Mouse (Mus musculus) 3T3-L1 (cell line): Measurements from ENCODE around the gene Mrm3.
"Not testable (repeated sequence)": the region's sequence is repeated elsewhere in the genome, so short reads cannot be mapped to it uniquely, and the experiment has no call there.

Source experiments
- DNase-seq: peaks from one replicate; pipeline ENCODE4 v3.0.0-alpha.2; 2015; ENCODE audit warnings: low read depth, low spot score

The Mrm3 gene

GRCm38 (mm10) chr11:76242901-76243810, at the start of gene Mrm3, which contains the start of gene Glod4:
Mrm3 (plus strand) TSS chr11:76243715.
Glod4 (minus strand) TSS chr11:76243725.
- DNase-seq: peak; percentile 88

DNA sequence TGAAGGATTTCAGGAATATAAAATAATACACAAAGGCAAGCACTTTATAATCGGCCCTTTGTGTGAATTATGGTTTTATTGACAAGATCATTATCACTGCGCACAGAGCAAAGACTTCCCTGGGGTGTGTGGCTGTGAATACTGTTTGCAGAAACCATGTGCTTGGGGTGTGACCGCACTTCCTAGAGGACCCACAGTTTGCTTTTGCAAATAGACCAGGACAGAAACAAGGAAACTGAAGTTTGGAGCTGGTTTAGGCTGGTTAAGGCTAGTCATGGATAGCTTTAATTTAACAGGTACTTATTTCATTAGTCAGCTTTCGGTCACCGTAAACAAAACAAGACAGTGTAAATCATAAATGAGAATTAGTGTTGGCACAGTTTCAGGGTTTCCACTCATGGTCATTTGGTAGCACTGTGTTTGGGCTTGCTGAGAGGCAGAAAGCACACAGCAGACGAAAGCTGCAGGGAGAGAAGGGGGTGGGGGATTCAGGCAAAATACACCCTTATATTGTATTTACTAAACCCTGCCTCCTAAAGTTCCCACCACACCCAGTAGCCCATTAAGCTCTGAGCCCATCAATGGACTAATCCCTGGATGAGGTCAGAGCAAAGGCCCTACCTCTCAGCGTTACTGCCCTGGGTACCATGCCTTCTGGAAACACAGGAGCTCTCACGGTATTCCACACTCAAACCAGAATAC, 47.1 kb upstream of the Mrm3 start:
- DNase-seq: no peak

GRCm38 (mm10) chr11:76196977-76197469, 46.5 kb upstream of the Mrm3 start:
- DNase-seq: no peak

GRCm38 (mm10) chr11:76201761-76202674, 41.5 kb upstream of the Mrm3 start:
- peak; percentile 52 for DNase-seq

GRCm38 (mm10) chr11:76206793-76207192, 36.7 kb upstream of the Mrm3 start:
- no peak for DNase-seq

- DNase-seq: no peak
Observed at GRCm38 (mm10) chr11:76210228-76210985, 33.1 kb upstream of the Mrm3 start.

DNA sequence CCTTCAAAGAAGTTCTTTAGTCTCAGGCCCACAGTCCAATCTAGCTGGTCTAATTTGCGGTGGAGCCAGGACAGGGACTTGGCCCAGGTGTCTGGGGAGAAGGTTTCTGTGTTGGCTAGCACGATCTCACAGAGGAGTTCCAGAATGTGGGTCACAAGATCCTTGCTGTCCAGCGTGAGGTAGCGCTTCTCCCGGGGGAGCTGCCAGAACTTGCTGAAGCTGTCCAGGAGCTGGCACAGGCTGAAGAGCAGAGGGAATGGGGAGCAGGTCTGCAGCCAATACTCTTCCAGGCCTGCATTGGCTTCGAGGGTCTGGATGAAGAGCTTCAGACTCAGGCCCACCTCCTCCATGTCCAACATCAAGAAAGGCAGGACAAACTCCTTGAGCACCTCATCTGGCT, 31.9 kb upstream of the Mrm3 start:
- not testable (repeated sequence) for DNase-seq

GRCm38 (mm10) chr11:76213841-76214240, 29.7 kb upstream of the Mrm3 start:
- DNase-seq: no peak

DNA sequence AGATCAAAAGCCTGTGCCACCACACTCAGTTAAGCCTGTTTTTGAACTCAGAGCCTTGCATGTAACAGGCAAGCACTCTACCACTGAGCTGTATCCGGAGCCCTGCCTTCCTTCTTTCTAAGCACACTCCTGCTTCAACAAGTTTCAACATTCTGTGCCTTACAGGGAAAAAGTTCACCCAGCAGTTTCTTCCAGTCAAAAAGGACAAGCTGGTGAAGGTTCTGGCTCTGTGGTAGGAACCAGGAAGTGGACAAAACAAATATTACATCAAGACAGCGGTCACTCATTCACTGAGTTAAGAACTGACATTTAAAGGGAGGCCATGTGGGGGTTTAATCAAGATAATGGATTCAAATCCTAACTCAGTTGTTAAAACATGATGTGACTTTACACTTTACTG, 28.5 kb upstream of the Mrm3 start:
- no peak for DNase-seq

GRCm38 (mm10) chr11:76216049-76216540, 27.4 kb upstream of the Mrm3 start:
- peak; percentile 5 for DNase-seq

GRCm38 (mm10) chr11:76216681-76217389, 26.7 kb upstream of the Mrm3 start:
- peak; percentile 71 for DNase-seq

GRCm38 (mm10) chr11:76217390-76217800, 26.1 kb upstream of the Mrm3 start, which contains the start of the genes Dbil5 and Gemin4:
Dbil5 (plus strand) TSS chr11:76217608.
Gemin4 (minus strand) TSS chr11:76217664.
- peak; percentile 97 for DNase-seq

DNA sequence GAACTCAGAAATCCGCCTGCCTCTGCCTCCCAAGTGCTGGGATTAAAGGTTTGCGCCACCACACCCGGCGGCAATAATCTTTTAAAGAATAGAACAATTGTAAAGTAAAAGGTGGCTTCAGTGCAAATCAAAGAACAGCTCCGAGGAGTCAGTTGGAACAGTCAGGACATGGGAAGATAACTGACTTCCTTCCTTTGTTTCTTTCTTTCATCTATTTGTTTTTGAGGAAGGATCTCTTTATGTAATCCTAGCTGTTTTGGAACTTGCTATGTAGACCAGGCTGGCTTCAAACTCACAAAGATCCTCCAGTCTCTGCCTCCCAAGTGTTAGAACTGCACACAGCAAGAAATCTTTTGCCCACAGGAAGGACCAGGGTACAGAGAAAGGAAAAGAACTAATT, 18.9 kb upstream of the Mrm3 start:
- no peak for DNase-seq

- no peak for DNase-seq
Observed at GRCm38 (mm10) chr11:76225051-76225450, 18.5 kb upstream of the Mrm3 start.

- peak; percentile 79 for DNase-seq
Observed at GRCm38 (mm10) chr11:76236136-76236535, 7.4 kb upstream of the Mrm3 start.

DNA sequence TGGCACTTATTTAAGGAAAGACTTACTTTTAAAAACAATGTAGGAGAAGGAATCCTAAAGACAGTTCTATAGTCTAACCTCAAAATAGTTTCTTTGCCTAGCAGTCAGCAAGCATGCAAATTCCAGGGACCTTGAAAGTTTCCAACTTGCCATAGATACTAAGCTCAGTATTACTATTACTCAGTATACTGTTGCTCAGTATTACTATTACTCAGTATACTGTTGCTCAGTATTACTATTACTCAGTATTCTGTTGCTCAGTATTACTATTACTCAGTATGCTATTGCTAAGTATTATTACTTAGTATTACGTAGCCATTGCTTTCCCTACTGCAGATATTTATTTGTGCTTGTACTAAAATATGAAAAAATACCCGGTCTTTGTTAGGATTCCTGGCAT, 3.8 kb upstream of the Mrm3 start:
- DNase-seq: no peak

DNA sequence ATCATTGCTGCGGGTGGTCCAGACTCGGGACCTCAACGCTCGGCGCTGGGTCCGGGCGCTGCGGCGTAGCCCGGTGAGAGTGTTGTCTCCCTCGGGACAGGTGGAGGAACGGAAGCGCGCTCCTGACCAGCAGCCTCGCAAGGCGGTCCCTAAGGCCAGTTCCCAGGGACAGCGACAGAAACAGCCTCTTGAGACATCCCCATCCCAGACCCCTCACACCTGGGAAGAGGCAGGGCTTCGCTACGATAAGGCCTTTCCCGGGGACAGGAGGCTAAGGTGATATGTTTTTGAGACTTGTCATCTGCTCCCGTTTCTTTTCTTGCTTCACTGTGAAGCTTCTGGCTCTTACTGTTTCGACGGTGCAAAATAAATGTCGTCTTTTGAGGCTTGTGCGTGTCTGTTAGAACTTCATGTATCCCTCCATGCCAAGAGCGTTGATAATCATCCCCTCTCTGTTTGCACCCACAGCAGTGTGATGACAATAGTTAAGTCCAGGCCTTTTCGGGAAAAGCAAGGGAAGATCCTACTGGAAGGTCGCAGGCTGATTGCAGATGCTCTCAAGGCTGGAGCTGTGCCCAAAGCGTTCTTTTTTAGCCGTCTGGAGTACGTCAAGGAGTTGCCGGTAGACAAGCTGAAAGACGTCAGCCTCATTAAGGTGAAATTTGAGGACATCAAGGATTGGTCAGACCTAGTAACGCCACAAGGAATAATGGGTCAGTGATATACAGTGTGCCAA, 464 bp downstream of the Mrm3 start:
- DNase-seq: peak; percentile 35

GRCm38 (mm10) chr11:76246439-76246838, 2.9 kb downstream of the Mrm3 start:
- DNase-seq: no peak

DNA sequence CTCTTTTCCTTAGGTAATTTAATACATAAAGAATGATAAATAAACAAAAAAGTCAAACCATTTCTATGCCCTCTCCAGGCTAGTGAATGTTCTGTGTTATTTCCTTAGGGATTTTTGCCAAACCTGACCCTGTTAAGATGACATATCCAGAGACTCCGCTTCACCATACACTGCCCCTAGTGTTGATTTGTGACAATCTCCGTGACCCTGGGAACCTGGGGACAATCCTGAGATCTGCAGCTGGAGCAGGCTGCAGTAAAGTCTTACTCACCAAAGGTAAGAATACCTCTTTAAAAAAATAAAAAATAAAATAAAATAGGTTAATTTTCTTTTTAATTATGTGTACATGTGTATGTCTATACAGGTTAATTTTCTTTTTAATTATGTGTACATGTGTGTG, 3.7 kb downstream of the Mrm3 start:
- peak; percentile 41 for DNase-seq
